Mouse (Mus musculus): ENCODE results near the gene Sorl1. TPM values are rescaled to one million over a fixed set of nuclear protein-coding genes. Genes with fewer than 3 reads are reported as not detected.

Gene Sorl1
- total RNA-seq, 1 experiment = 24.1 TPM

DNA sequence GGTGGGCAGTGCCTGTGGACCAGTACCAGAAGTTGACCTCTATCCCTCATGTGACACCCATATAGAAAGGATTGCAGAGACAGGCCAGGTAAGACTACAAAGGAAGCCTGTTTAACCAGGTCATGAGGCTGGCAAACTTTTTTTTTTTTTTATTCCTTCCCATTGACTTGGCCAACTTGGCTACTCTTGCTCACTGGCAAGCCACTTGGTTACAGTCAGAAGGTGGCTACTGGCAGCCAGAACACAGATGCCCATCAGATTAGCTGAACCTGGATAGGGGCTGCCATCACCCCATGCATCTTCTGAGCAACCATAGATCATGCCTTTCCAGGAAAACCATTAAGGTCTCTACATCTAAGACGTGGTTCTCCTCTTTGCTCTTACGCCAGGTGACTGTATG lies 31.3 kb downstream of the Sorl1 start:
- in situ Hi-C loops (cut with MboI; ENCODE audit: low sequenced_read_pairs in 2 of 2, unreplicated experiment in 2 of 2) = no loop called here
- Histone ChIP-seq H3K9ac (ENCODE audit: insufficient read depth, low read depth, low read length, poor library complexity, severe bottlenecking) (no peak overlapping the region), H3K27ac (ENCODE audit: insufficient read depth, low read depth, low read length, poor library complexity, severe bottlenecking) (no peak overlapping the region), H3K4me1 (ENCODE audit: control insufficient read depth in 2 of 2, insufficient read depth in 2 of 2, low read length in 2 of 2, poor library complexity in 1 of 2) (peaks cover 3 to 6% of the 10 kb centered on the region in 2 experiments; a peak in 3 of 4 replicates), H3K9me3 (ENCODE audit: control insufficient read depth, insufficient read depth, low read depth, low read length) (no peaks in the 10 kb centered on the region), H3K36me3 (ENCODE audit: control insufficient read depth, insufficient read depth, low read length, poor library complexity, severe bottlenecking) (peaks cover 13% of the 10 kb centered on the region; the same call in 1 of the 2 replicates), H3K4me3 (ENCODE audit: insufficient read depth in 1 of 2, low read depth in 1 of 2, low read length in 2 of 2, poor library complexity in 1 of 2, severe bottlenecking in 1 of 2) (no peak overlapping the region)
- no peak for TF ChIP-seq CHD2 (IDR thresholded peaks at IDR 0.05; ENCODE audit: low read depth, low read length)
- no peak for TF ChIP-seq MAFK (IDR thresholded peaks at IDR 0.05; ENCODE audit: insufficient read depth, low read depth, low read length)
- TF ChIP-seq HCFC1 (IDR thresholded peaks at IDR 0.05; ENCODE audit: borderline replicate concordance, insufficient read depth, low read length) = no peak
- TF ChIP-seq ZC3H11A (IDR thresholded peaks at IDR 0.05; ENCODE audit: borderline replicate concordance, low read depth, low read length) = no peak
- no peak for TF ChIP-seq ZNF384 (IDR thresholded peaks at IDR 0.05; ENCODE audit: low read depth, low read length)
- DNase-seq (ENCODE audit: low read depth, low spot score) = no peak

GRCm38 (mm10) chr9:42091561-42091960 lies 32.5 kb downstream of the Sorl1 start:
- Histone ChIP-seq H3K36me3 (ENCODE audit: control insufficient read depth, insufficient read depth, low read length, poor library complexity, severe bottlenecking) (peaks cover 12% of the 10 kb centered on the region; the same call in 1 of the 2 replicates), H3K9ac (ENCODE audit: insufficient read depth, low read depth, low read length, poor library complexity, severe bottlenecking) (no peak overlapping the region), H3K4me1 (ENCODE audit: control insufficient read depth in 2 of 2, insufficient read depth in 2 of 2, low read length in 2 of 2, poor library complexity in 1 of 2) (peaks cover 2 to 4% of the 10 kb centered on the region in 2 experiments; a peak in 1 of 4 replicates), H3K9me3 (ENCODE audit: control insufficient read depth, insufficient read depth, low read depth, low read length) (no peaks in the 10 kb centered on the region), H3K27ac (ENCODE audit: insufficient read depth, low read depth, low read length, poor library complexity, severe bottlenecking) (no peak overlapping the region), H3K4me3 (ENCODE audit: insufficient read depth in 1 of 2, low read depth in 1 of 2, low read length in 2 of 2, poor library complexity in 1 of 2, severe bottlenecking in 1 of 2) (no peak overlapping the region)
- TF ChIP-seq CHD2 (IDR thresholded peaks at IDR 0.05; ENCODE audit: low read depth, low read length) = no peak
- no peak for TF ChIP-seq ZC3H11A (IDR thresholded peaks at IDR 0.05; ENCODE audit: borderline replicate concordance, low read depth, low read length)
- TF ChIP-seq ZNF384 (IDR thresholded peaks at IDR 0.05; ENCODE audit: low read depth, low read length) = no peak
- TF ChIP-seq MAFK (IDR thresholded peaks at IDR 0.05; ENCODE audit: insufficient read depth, low read depth, low read length) = no peak
- in situ Hi-C loops (cut with MboI; ENCODE audit: low sequenced_read_pairs in 2 of 2, unreplicated experiment in 2 of 2) = no loop called here
- no peak for DNase-seq (ENCODE audit: low read depth, low spot score)

DNA sequence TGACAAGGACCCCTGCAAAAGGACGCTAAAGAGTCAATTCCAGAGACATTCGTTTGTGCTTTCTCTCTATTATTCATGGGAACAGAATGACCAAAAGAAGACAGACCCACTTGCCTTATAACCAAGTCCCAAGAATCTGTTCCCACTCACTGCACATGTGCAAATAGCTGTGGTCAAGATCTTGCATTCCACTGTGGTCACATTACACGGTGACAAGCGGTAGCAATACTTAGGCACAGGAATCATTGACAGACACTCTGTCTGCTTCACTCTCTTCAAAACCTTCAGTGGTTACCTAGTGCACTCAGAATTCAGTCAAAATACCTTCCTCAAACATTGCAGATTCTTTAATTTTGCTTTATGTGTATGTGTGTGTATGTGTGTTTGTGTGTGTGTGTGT lies 36.2 kb downstream of the Sorl1 start:
- TF ChIP-seq ZC3H11A (IDR thresholded peaks at IDR 0.05; ENCODE audit: borderline replicate concordance, low read depth, low read length) (no peak), HCFC1 (IDR thresholded peaks at IDR 0.05; ENCODE audit: borderline replicate concordance, insufficient read depth, low read length) (no peak), MAFK (IDR thresholded peaks at IDR 0.05; ENCODE audit: insufficient read depth, low read depth, low read length) (no peak), ZNF384 (IDR thresholded peaks at IDR 0.05; ENCODE audit: low read depth, low read length) (no peak), CHD2 (IDR thresholded peaks at IDR 0.05; ENCODE audit: low read depth, low read length) (no peak)
- Histone ChIP-seq H3K9me3 (ENCODE audit: control insufficient read depth, insufficient read depth, low read depth, low read length) (no peaks in the 10 kb centered on the region), H3K36me3 (ENCODE audit: control insufficient read depth, insufficient read depth, low read length, poor library complexity, severe bottlenecking) (peaks cover 11% of the 10 kb centered on the region; the same call in 1 of the 2 replicates), H3K4me1 (ENCODE audit: control insufficient read depth in 2 of 2, insufficient read depth in 2 of 2, low read length in 2 of 2, poor library complexity in 1 of 2) (no peaks in the 10 kb centered on the region), H3K27ac (ENCODE audit: insufficient read depth, low read depth, low read length, poor library complexity, severe bottlenecking) (no peak overlapping the region), H3K4me3 (ENCODE audit: insufficient read depth in 1 of 2, low read depth in 1 of 2, low read length in 2 of 2, poor library complexity in 1 of 2, severe bottlenecking in 1 of 2) (no peak overlapping the region), H3K9ac (ENCODE audit: insufficient read depth, low read depth, low read length, poor library complexity, severe bottlenecking) (no peak overlapping the region)
- in situ Hi-C loops (cut with MboI; ENCODE audit: low sequenced_read_pairs in 2 of 2, unreplicated experiment in 2 of 2) = no loop called here
- DNase-seq (ENCODE audit: low read depth, low spot score) = no peak

DNA sequence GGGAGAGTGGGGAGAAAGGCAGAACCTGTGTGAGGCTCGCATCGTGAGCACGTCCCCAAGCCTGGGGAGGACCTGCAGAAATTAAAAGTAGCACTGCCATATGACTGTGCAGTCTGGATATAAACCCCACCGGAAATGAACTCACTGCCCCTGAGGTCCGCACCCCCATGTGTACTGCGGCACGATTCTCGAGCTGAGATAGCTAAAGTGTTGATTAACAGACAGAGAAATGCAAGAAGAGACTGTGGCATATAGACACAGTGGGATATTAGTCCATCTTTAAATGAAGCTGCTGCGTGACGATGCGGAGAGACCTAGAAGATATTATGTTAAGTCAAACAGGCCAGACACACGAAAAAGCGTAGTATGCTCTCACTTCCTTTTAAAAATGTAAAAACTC lies 38.1 kb downstream of the Sorl1 start:
- no peak for DNase-seq (ENCODE audit: low read depth, low spot score)
- Histone ChIP-seq H3K9me3 (ENCODE audit: control insufficient read depth, insufficient read depth, low read depth, low read length) (no peaks in the 10 kb centered on the region), H3K4me1 (ENCODE audit: control insufficient read depth in 2 of 2, insufficient read depth in 2 of 2, low read length in 2 of 2, poor library complexity in 1 of 2) (no peaks in the 10 kb centered on the region), H3K9ac (ENCODE audit: insufficient read depth, low read depth, low read length, poor library complexity, severe bottlenecking) (no peak overlapping the region), H3K4me3 (ENCODE audit: insufficient read depth in 1 of 2, low read depth in 1 of 2, low read length in 2 of 2, poor library complexity in 1 of 2, severe bottlenecking in 1 of 2) (no peak overlapping the region), H3K27ac (ENCODE audit: insufficient read depth, low read depth, low read length, poor library complexity, severe bottlenecking) (no peak overlapping the region), H3K36me3 (ENCODE audit: control insufficient read depth, insufficient read depth, low read length, poor library complexity, severe bottlenecking) (peaks cover 11% of the 10 kb centered on the region; the same call in 1 of the 2 replicates)
- TF ChIP-seq HCFC1 (IDR thresholded peaks at IDR 0.05; ENCODE audit: borderline replicate concordance, insufficient read depth, low read length) (no peak), ZC3H11A (IDR thresholded peaks at IDR 0.05; ENCODE audit: borderline replicate concordance, low read depth, low read length) (no peak), MAFK (IDR thresholded peaks at IDR 0.05; ENCODE audit: insufficient read depth, low read depth, low read length) (no peak), CHD2 (IDR thresholded peaks at IDR 0.05; ENCODE audit: low read depth, low read length) (no peak), ZNF384 (IDR thresholded peaks at IDR 0.05; ENCODE audit: low read depth, low read length) (no peak)
- in situ Hi-C loops (cut with MboI; ENCODE audit: low sequenced_read_pairs in 2 of 2, unreplicated experiment in 2 of 2) = no loop called here

- Histone ChIP-seq H3K27ac (ENCODE audit: insufficient read depth, low read depth, low read length, poor library complexity, severe bottlenecking) (no peak overlapping the region), H3K9ac (ENCODE audit: insufficient read depth, low read depth, low read length, poor library complexity, severe bottlenecking) (no peak overlapping the region), H3K4me1 (ENCODE audit: control insufficient read depth in 2 of 2, insufficient read depth in 2 of 2, low read length in 2 of 2, poor library complexity in 1 of 2) (no peaks in the 10 kb centered on the region), H3K9me3 (ENCODE audit: control insufficient read depth, insufficient read depth, low read depth, low read length) (no peaks in the 10 kb centered on the region), H3K36me3 (ENCODE audit: control insufficient read depth, insufficient read depth, low read length, poor library complexity, severe bottlenecking) (peaks cover 8% of the 10 kb centered on the region; the same call in 1 of the 2 replicates), H3K4me3 (ENCODE audit: insufficient read depth in 1 of 2, low read depth in 1 of 2, low read length in 2 of 2, poor library complexity in 1 of 2, severe bottlenecking in 1 of 2) (no peak overlapping the region)
- in situ Hi-C loops (cut with MboI; ENCODE audit: low sequenced_read_pairs in 2 of 2, unreplicated experiment in 2 of 2) = no loop called here
- no peak for DNase-seq (ENCODE audit: low read depth, low spot score)
- TF ChIP-seq CHD2 (IDR thresholded peaks at IDR 0.05; ENCODE audit: low read depth, low read length) (no peak), MAFK (IDR thresholded peaks at IDR 0.05; ENCODE audit: insufficient read depth, low read depth, low read length) (no peak), HCFC1 (IDR thresholded peaks at IDR 0.05; ENCODE audit: borderline replicate concordance, insufficient read depth, low read length) (no peak), ZC3H11A (IDR thresholded peaks at IDR 0.05; ENCODE audit: borderline replicate concordance, low read depth, low read length) (no peak)
Measured at GRCm38 (mm10) chr9:42083661-42084067, 40.4 kb downstream of the Sorl1 start.
